8 mouse cellular contexts compared by ENCODE assay signal in the genomic region with DNA sequence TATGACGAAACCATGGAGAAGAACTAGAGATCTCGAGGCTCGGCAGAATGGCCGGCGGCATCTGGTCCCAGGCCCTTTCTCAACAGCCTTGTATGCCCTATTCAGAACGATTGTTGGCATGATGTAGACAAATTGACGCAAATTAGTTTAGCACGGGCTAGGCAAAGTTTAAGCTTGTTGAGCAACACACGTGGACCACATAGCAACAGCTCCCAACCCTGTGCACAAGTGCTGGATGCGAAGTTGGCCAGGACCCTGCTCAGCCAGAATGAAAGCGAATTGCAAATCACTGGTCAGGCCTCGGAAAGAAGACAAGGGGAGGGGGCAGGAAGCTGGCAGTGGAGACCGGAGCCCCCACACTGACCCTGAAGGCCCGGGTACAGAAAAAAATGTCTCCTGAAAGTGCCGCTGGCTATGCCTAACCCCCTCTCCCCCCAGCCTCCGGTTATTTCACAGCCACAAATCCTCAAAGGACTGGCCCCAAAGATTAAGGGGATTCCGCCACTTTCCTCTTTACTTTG. TPM values are rescaled to one million over a fixed set of nuclear protein-coding genes. Genes with fewer than 3 reads are reported as not detected.
DNase-seq lines count a peak whose midpoint lies in the region; ATAC-seq and TF ChIP-seq lines count a peak whose summit lies in the region.

No protein-coding gene starts in this region.

- WGBS in forebrain, embryonic 16.5 days = 5% methylated on average over 17 of the region's 17 CpGs
- 35% methylated on average over 17 of the region's 17 CpGs for WGBS in intestine, embryonic 14.5 days

- H3K4me3 ChIP-seq in forebrain, embryonic 16.5 days (replicated peaks; ENCODE audit: low read length) = no peak overlapping the region
- peak overlapping the region; percentile 6 for H3K4me3 ChIP-seq in intestine, embryonic 14.5 days (ENCODE audit: low read depth, low read length)
- no peak overlapping the region for H3K4me3 ChIP-seq in left cerebral cortex, adult 2 months

- peak; percentile 41 for DNase-seq in adrenal gland, postnatal 10 days
- DNase-seq in adrenal gland, postnatal 4 days (ENCODE audit: low spot score in 2 of 2) = no peak
- peak; percentile 61 for DNase-seq in intestine, embryonic 14.5 days (ENCODE audit: low spot score)
- DNase-seq in mesoderm, embryonic 11.5 days (ENCODE audit: low read depth, low spot score) = peak; percentile 47
- no peak for DNase-seq in layer of hippocampus, adult 8-10 months (ENCODE audit: low spot score in 2 of 2)
- no peak for DNase-seq in left cerebral cortex, adult 2 months (ENCODE audit: extremely low spot score in 1 of 2, low spot score in 2 of 2)
- no peak for DNase-seq in yolk sac, embryonic 10.5 days (ENCODE audit: low spot score)

- peak overlapping the region; percentile 18 for H3K4me2 ChIP-seq in forebrain, embryonic 16.5 days (ENCODE audit: low read length)
- H3K4me2 ChIP-seq in intestine, embryonic 14.5 days (ENCODE audit: low read length) = peak overlapping the region; percentile 50

- ATAC-seq in forebrain, embryonic 16.5 days = peak; percentile 79
- ATAC-seq in intestine, embryonic 14.5 days (replicated peaks; ENCODE audit: low FRiP score, low TSS enrichment, low read depth) = no peak

- no peak overlapping the region; the same call in 1 of the 2 replicates for H3K9ac ChIP-seq in forebrain, embryonic 16.5 days (replicated peaks; ENCODE audit: low read depth, low read length)
- peak overlapping the region; percentile 22; the same call in 1 of the 2 replicates for H3K9ac ChIP-seq in intestine, embryonic 14.5 days (ENCODE audit: low read length)

- peaks cover 8% of the 10 kb centered on the region for H3K4me1 ChIP-seq in forebrain, embryonic 16.5 days (replicated peaks; ENCODE audit: control insufficient read depth, insufficient read depth, low read length)
- peaks cover 8% of the 10 kb centered on the region; the same call in 1 of the 2 replicates for H3K4me1 ChIP-seq in intestine, embryonic 14.5 days (replicated peaks; ENCODE audit: control insufficient read depth, insufficient read depth, low read length)

- no peak overlapping the region for H3K27ac ChIP-seq in forebrain, embryonic 16.5 days (ENCODE audit: low read length)
- H3K27ac ChIP-seq in intestine, embryonic 14.5 days (ENCODE audit: low read depth) = no peak overlapping the region
- H3K27ac ChIP-seq in left cerebral cortex, adult 2 months = no peak overlapping the region

- intact Hi-C loops in left cerebral cortex, adult 2 months (cut with DNase I) = loop anchor here (2.0 to 10.0 kb wide), 2 partner anchors 31 to 209 kb away; no protein-coding TSS in a partner anchor

- no peaks in the 10 kb centered on the region for H3K36me3 ChIP-seq in forebrain, embryonic 16.5 days (ENCODE audit: control insufficient read depth, insufficient read depth)
- no peaks in the 10 kb centered on the region for H3K36me3 ChIP-seq in intestine, embryonic 14.5 days (ENCODE audit: control insufficient read depth, insufficient read depth, low read length)

- TF ChIP-seq CTCF in left cerebral cortex, adult 2 months (IDR thresholded peaks at IDR 0.05) = no peak

- 0 out of 2 replicates have a peak, but pooled peaks cover 7% of the 10 kb centered on the region for H3K27me3 ChIP-seq in forebrain, embryonic 16.5 days (replicated peaks; ENCODE audit: control insufficient read depth, insufficient read depth, low read length)
- H3K27me3 ChIP-seq in intestine, embryonic 14.5 days (replicated peaks; ENCODE audit: control insufficient read depth, insufficient read depth, low read length) = no peaks in the 10 kb centered on the region

- no peaks in the 10 kb centered on the region for H3K9me3 ChIP-seq in forebrain, embryonic 16.5 days (ENCODE audit: control insufficient read depth, low read length)
- H3K9me3 ChIP-seq in intestine, embryonic 14.5 days (ENCODE audit: control insufficient read depth, low read length) = no peaks in the 10 kb centered on the region

RNA-seq across cellular contexts. Expression of gene Fhl4, which starts 58.0 kb away (rescaled TPM):
- total RNA-seq in adrenal gland, postnatal 10 days (2021) = under 1 TPM; 0.51 to 0.73 TPM
- 1 to 10 TPM in 1 of 2 experiments, under 1 TPM in 1; 0.92 to 1.3 TPM for total RNA-seq in adrenal gland, postnatal 4 days (2021)
- polyA plus RNA-seq in forebrain, embryonic 16.5 days (2015; fragmentation: Nextera tagmentation; extraction: Ambion mirVana) = 2.2 and 2.7 TPM in 2 replicates
- polyA plus RNA-seq in intestine, embryonic 14.5 days (2014; fragmentation: Nextera tagmentation; extraction: Ambion mirVana) = 0.83 and 1.0 TPM in 2 replicates
- total RNA-seq in layer of hippocampus, adult 8-10 months (2022) = 1 to 10 TPM in 1 of 4 experiments, under 1 TPM in 3; 0.56 to 1.4 (median 0.68) TPM
- total RNA-seq in left cerebral cortex, adult 2 months (2021) = under 1 TPM; 0.34 to 0.56 TPM

RNA-seq across cellular contexts. Expression of gene Tmem263, which starts 58.2 kb away (rescaled TPM):
- total RNA-seq in adrenal gland, postnatal 10 days (2021) = 10 to 100 TPM; 22.5 to 24.7 TPM
- 10 to 100 TPM; 30.4 to 33.0 TPM for total RNA-seq in adrenal gland, postnatal 4 days (2021)
- polyA plus RNA-seq in forebrain, embryonic 16.5 days (2015; fragmentation: Nextera tagmentation; extraction: Ambion mirVana) = 63.0 and 65.9 TPM in 2 replicates
- polyA plus RNA-seq in intestine, embryonic 14.5 days (2014; fragmentation: Nextera tagmentation; extraction: Ambion mirVana) = 51.8 and 61.6 TPM in 2 replicates
- 10 to 100 TPM; 27.3 to 33.8 (median 30.6) TPM for total RNA-seq in layer of hippocampus, adult 8-10 months (2022)
- 10 to 100 TPM; 38.5 to 39.5 TPM for total RNA-seq in left cerebral cortex, adult 2 months (2021)

Comparison
In these comparisons a context has a peak if more than half of its experiments do, and no peak if none do; other contexts are left out.
1. DNase-seq: peak in adrenal gland, postnatal 10 days (single experiment), intestine, embryonic 14.5 days (single experiment) and mesoderm, embryonic 11.5 days (single experiment); none in adrenal gland, postnatal 4 days (0 of 2), layer of hippocampus, adult 8-10 months (0 of 2), left cerebral cortex, adult 2 months (0 of 2) and yolk sac, embryonic 10.5 days (single experiment).